Mouse (Mus musculus): ENCODE measurements around the gene BC017158.

The BC017158 gene

GRCm38 (mm10) chr7:128267391-128267790, 30.6 kb downstream of the BC017158 start:
- in situ Hi-C loops (cut with MboI, MseI): no loop called here

GRCm38 (mm10) chr7:128266056-128266455, 31.9 kb downstream of the BC017158 start:
- in situ Hi-C loops (cut with MboI, MseI): no loop called here

DNA sequence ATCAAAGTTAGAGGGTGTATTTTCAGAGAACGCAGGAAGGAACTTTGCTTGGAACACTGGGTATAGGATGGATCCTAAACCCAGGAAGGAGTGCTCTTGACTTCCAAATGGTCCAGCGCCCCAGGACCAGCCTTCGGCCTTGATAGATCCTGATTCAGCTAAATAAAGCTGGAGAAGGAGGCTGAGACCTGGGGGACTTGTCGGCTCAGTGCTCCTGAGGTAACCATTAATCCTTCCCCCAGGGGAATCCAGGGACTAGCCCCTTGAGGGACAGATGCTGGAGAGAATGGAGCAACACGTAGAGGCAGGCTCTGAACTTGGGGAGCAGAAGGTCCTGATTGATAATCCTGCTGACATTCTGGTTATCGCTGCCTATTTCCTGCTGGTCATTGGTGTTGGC, 32.6 kb downstream of the BC017158 start, which contains the start of gene Slc5a2:
Gene Slc5a2 (plus strand): TSS at position 247 of the 400 bp plus-strand sequence.
- in situ Hi-C loops (cut with MboI, MseI): no loop called here

- in situ Hi-C loops (cut with MboI, MseI): no loop called here
These were observed 41.1 kb downstream of the BC017158 start for GRCm38 (mm10) chr7:128256783-128257334.

DNA sequence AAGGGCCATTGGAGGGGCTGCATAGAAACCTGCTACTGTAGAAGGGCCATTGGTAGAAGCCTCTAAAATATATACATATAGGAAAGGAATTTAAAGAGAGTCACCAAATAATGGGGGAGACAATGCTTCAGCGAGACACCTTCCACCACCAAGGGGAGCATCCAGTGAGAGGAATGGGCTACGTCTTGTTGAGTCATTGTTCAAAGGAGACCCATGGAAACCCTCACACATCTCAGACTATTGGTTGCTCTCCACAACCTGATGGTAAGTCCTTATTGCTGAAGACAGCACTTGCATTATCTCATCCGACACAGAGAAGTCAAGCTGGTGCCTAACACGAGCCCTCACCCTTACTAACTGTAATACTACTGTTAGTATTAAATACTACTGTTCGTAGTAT, 42.2 kb downstream of the BC017158 start:
- in situ Hi-C loops (cut with MboI, MseI): no loop called here

- in situ Hi-C loops (cut with MboI, MseI): no loop called here
These were observed 43.0 kb downstream of the BC017158 start for GRCm38 (mm10) chr7:128254978-128255377.

DNA sequence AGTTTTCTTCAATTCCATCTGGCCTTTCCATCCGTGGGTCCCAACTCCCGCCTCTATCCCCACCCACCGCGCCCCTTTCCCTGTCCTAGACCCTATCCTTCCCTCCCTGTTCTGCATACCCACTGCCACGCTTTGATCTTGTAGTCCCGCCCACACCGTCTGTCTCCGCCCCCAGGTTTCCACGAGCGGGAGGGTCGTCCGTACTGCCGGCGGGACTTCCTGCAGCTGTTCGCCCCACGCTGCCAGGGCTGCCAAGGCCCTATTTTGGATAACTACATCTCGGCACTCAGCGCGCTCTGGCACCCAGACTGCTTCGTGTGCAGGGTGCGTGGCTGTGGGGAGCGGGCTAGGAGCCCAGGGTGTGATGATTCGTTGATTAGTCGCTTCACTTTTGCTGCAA, 45.4 kb downstream of the BC017158 start:
- in situ Hi-C loops (cut with MboI, MseI): no loop called here

GRCm38 (mm10) chr7:128251946-128252345, 46.0 kb downstream of the BC017158 start:
- in situ Hi-C loops (cut with MboI, MseI): no loop called here

DNA sequence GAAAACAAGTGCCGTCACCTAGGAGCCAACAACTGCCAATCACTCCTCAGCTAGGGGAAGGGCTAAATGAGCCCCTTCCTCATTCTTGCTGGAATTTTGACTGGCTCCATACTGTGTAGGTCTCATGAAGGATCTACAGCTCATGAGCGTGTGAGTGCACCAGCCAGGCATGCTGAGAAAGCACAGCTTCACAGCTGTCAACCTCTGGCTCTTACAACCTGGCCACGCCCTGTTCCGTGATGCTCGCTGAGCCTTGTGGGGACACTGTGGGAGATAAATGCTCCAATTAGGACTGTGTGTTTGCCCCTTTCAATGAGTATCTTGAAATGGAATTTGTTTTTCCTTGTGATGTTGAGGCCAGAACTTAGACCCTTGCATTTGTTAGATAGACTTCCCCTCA, 48.0 kb downstream of the BC017158 start:
- in situ Hi-C loops (cut with MboI, MseI): loop anchor here (5.0 to 10.0 kb wide), 3 partner anchors 37 to 437 kb away; no protein-coding TSS in a partner anchor

DNA sequence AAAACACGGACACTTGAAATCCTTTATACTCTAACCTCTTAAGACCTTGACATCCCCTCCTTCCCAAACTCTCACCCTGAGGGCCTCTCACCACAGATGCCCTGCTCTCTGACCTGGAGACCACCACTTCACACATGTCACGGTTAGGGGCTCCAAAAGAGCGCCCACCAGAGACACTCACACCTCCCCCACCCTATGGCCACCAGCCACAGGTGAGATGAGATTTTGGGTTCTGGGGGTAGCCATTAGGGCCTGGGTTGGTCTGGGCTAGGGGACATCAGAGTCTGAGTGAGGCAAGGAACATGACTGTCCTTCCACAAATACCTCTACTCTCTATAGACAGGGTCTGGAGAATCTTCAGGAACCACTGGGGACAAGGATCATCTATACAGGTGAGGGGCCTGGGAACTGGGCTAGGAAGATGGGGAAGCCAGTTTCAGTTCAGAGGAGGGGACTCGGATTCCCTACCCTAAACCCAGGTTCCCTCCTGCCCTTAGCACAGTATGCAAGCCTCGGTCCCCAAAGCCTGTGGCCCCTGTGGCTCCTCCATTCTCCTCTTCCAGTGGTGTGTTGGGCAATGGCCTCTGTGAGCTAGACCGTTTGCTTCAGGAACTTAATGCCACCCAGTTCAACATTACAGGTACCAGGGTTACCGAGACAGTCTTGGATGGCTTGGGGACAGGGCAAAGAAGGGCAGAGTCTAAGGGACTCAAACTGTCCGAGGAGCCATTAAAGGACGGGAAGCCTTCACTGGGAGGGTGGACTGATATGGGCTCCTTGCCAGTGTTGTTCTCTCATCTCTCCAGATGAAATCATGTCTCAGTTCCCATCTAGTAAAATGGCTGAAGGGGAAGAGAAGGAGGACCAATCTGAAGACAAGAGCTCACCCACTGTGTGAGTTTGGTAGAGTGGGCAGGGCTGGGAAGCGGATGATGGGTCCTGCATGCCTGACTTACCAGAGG, 49.6 kb downstream of the BC017158 start:
- in situ Hi-C loops (cut with MboI, MseI): loop anchor here (5.0 to 10.0 kb wide), 3 partner anchors 39 to 439 kb away; no protein-coding TSS in a partner anchor

DNA sequence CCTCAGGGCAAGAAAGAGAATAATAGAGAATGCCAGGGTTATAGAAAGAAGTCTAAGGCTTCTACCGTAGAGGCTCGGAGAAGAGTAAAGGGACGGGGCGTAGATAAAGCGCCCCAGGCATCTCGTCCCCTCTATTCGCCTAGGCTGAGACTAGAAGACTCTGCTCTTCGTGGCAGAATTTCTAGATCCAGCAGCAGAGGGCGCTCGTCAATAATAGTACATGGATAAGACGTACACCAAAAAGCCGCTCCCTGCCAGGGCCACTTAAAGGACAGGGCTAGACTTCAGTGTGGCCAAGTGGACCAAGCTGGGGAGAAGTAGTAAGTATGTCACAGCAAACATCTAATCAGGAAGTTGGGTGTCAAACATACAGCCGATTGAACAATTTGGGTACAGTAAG, 50.5 kb downstream of the BC017158 start:
- in situ Hi-C loops (cut with MboI, MseI): loop anchor here (5.0 to 10.0 kb wide), 3 partner anchors 40 to 440 kb away; no protein-coding TSS in a partner anchor

- in situ Hi-C loops (cut with MboI, MseI): loop anchor here (5.0 to 10.0 kb wide), 3 partner anchors 41 to 441 kb away; no protein-coding TSS in a partner anchor
These were observed 51.2 kb downstream of the BC017158 start, which contains the start of gene Tgfb1i1 for GRCm38 (mm10) chr7:128246496-128247391. Gene Tgfb1i1, plus strand, starts transcription at chr7:128246812.

- in situ Hi-C loops (cut with MboI, MseI): loop anchor here (5.0 to 10.0 kb wide), 3 partner anchors 42 to 442 kb away; no protein-coding TSS in a partner anchor
These were observed 52.4 kb downstream of the BC017158 start for GRCm38 (mm10) chr7:128245547-128245946.

- in situ Hi-C loops (cut with MboI, MseI): loop anchor here (5.0 to 10.0 kb wide), 4 partner anchors 43 to 443 kb away; no protein-coding TSS in a partner anchor
These were observed 53.5 kb downstream of the BC017158 start for GRCm38 (mm10) chr7:128244410-128245025.

GRCm38 (mm10) chr7:128243921-128244320, 54.0 kb downstream of the BC017158 start:
- in situ Hi-C loops (cut with MboI, MseI): loop anchor here (5.0 to 10.0 kb wide), 2 partner anchors 101 to 103 kb away; no protein-coding TSS in a partner anchor

GRCm38 (mm10) chr7:128242331-128242730, 55.6 kb downstream of the BC017158 start:
- in situ Hi-C loops (cut with MboI, MseI): loop anchor here (5.0 to 10.0 kb wide), 2 partner anchors 102 to 105 kb away; no protein-coding TSS in a partner anchor

DNA sequence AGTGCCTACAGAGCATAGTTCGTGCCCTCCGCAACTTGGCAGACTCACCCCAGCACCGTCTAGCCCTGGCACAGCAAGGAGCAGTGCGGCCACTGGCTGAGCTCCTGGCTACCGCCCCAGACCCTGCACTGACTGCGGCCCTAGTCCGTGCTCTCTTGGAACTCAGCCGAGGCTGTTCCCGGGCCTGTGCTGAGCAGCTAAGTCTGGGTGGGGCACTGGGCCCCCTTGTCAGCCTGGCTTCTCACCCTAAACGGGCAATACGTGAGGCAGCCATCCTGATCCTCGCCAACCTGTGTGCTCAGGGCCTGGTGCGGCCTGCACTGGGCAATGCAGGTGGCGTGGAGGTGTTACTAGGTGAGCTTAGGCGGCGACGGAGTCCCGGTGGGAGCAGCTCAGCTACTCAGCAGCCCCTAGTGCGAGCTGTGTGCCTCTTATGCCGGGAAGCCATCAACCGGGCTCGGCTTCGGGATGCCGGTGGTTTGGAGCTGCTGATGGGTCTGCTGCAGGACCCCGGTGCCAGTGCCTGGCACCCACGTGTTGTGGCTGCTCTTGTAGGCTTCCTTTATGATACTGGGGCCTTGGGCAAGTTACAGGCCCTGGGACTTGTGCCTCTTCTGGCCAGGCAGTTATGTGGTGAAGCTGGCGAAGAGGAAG, 57.7 kb downstream of the BC017158 start:
- in situ Hi-C loops (cut with MboI, MseI): loop anchor here (5.0 to 10.0 kb wide), 2 partner anchors 105 to 107 kb away; no protein-coding TSS in a partner anchor

GRCm38 (mm10) chr7:128238991-128239390, 59.0 kb downstream of the BC017158 start:
- in situ Hi-C loops (cut with MboI, MseI): no loop called here

- in situ Hi-C loops (cut with MboI, MseI): no loop called here
These were observed 59.8 kb downstream of the BC017158 start, which contains the start of gene 9130023H24Rik for GRCm38 (mm10) chr7:128237927-128238778. Gene 9130023H24Rik, minus strand, starts transcription at chr7:128238031.

All from T-helper 17 cell (primary cell).